In genomic region chr1:144262008-144262407, GRCm38 (mm10) we compare ENCODE assay signal across 34 mouse cellular contexts. TPM values are rescaled to one million over a fixed set of nuclear protein-coding genes. Genes with fewer than 3 reads are reported as not detected.
"Had no signal": no experiment of that assay in that cellular context is flagged by ENCODE, and none has a peak within 500 bp of the region (broad histone marks: within the 10 kb centered on the region; RNA-seq: fewer than 3 reads in every experiment).

No protein-coding gene starts in this region.

- H3K4me1 ChIP-seq: limb, embryonic 10.5 days; limb, embryonic 12.5 days; limb, embryonic 13.5 days; limb, embryonic 15.5 days; liver, embryonic 12.5 days; liver, embryonic 13.5 days; liver, embryonic 15.5 days; lung, embryonic 15.5 days; midbrain, embryonic 10.5 days; midbrain, embryonic 12.5 days; midbrain, embryonic 13.5 days; midbrain, embryonic 15.5 days; neural tube, embryonic 12.5 days had no signal

- H3K4me3 ChIP-seq: limb, embryonic 10.5 days; limb, embryonic 12.5 days; limb, embryonic 13.5 days; limb, embryonic 15.5 days; liver, embryonic 12.5 days; liver, embryonic 13.5 days; liver, embryonic 15.5 days; lung, embryonic 15.5 days; megakaryocyte, embryonic 14.5 days; midbrain, embryonic 10.5 days; midbrain, embryonic 12.5 days; midbrain, embryonic 13.5 days; midbrain, embryonic 15.5 days; myocyte; neural tube, embryonic 12.5 days had no signal

- H3K9ac ChIP-seq: limb, embryonic 12.5 days; limb, embryonic 13.5 days; limb, embryonic 15.5 days; liver, embryonic 12.5 days; liver, embryonic 13.5 days; liver, embryonic 14.5 days; liver, embryonic 15.5 days; liver, postnatal 0 days; lung, embryonic 14.5 days; lung, embryonic 15.5 days; midbrain, embryonic 12.5 days; midbrain, embryonic 13.5 days; midbrain, embryonic 15.5 days; neural tube, embryonic 12.5 days had no signal

- DNase-seq: left cerebral cortex, postnatal 4 days; liver; liver, embryonic 13.5 days; liver, postnatal 0 days; lung, adult 18-20 months; lung, adult 2 months; lung, embryonic 14.5 days; lung, postnatal 10 days; lung, postnatal 14 days; lung, postnatal 36 days; lung, postnatal 4 days; midbrain, embryonic 14.5 days had no signal

- H3K27ac ChIP-seq: limb, embryonic 10.5 days; limb, embryonic 12.5 days; limb, embryonic 13.5 days; limb, embryonic 15.5 days; liver, embryonic 12.5 days; liver, embryonic 13.5 days; liver, embryonic 14.5 days; liver, embryonic 15.5 days; lung, embryonic 15.5 days; macrophage; midbrain, embryonic 10.5 days; midbrain, embryonic 12.5 days; midbrain, embryonic 13.5 days; midbrain, embryonic 15.5 days; neural tube, embryonic 12.5 days had no signal

- H3K9me3 ChIP-seq: limb, embryonic 10.5 days; limb, embryonic 12.5 days; limb, embryonic 13.5 days; limb, embryonic 15.5 days; liver, embryonic 12.5 days; liver, embryonic 13.5 days; liver, embryonic 15.5 days; lung, embryonic 15.5 days; megakaryocyte, embryonic 14.5 days; midbrain, embryonic 10.5 days; midbrain, embryonic 12.5 days; midbrain, embryonic 13.5 days; midbrain, embryonic 15.5 days; neural tube, embryonic 12.5 days had no signal

- H3K36me3 ChIP-seq: limb, embryonic 10.5 days; limb, embryonic 12.5 days; limb, embryonic 13.5 days; limb, embryonic 15.5 days; liver, embryonic 12.5 days; liver, embryonic 13.5 days; liver, embryonic 15.5 days; lung, embryonic 15.5 days; midbrain, embryonic 10.5 days; midbrain, embryonic 12.5 days; midbrain, embryonic 13.5 days; midbrain, embryonic 15.5 days; neural tube, embryonic 12.5 days had no signal

- H3K27me3 ChIP-seq: limb, embryonic 12.5 days; limb, embryonic 13.5 days; limb, embryonic 15.5 days; liver, embryonic 12.5 days; liver, embryonic 13.5 days; liver, embryonic 15.5 days; lung, embryonic 15.5 days; megakaryocyte, embryonic 14.5 days; midbrain, embryonic 12.5 days; midbrain, embryonic 13.5 days; midbrain, embryonic 15.5 days; neural tube, embryonic 12.5 days had no signal

RNA-seq across cellular contexts. Expression of gene Rgs1, which starts 13.0 kb away (rescaled TPM):
- total RNA-seq: midbrain, postnatal 0 days had no signal
- polyA plus RNA-seq: limb, embryonic 10.5 days; limb, embryonic 11.5 days; limb, embryonic 12.5 days; liver, adult 2 months; midbrain, embryonic 10.5 days; midbrain, embryonic 11.5 days; midbrain, embryonic 12.5 days; midbrain, embryonic 13.5 days; midbrain, embryonic 15.5 days; midbrain, embryonic 16.5 days; midbrain, postnatal 0 days; myocyte; neural tube, embryonic 11.5 days; neural tube, embryonic 12.5 days had no signal
